Mouse (Mus musculus) forebrain, embryonic 13.5 days (tissue): ENCODE measurements around the gene Slc6a6. TPM values are rescaled to one million over a fixed set of nuclear protein-coding genes. Genes with fewer than 3 reads are reported as not detected.

Experiments
- ATAC-seq: fragments of 200-750 bp; cut with Nextera tagmentation; 2 replicates; pipeline ENCODE4 v1.8.0; 2017
- H3K27ac ChIP-seq: fragments of 300-500 bp; sonication (generic); 2 replicates; pipeline ENCODE4 v1.5.1; 2015; ENCODE audit warnings: inconsistent platforms, mild to moderate bottlenecking, moderate library complexity
- H3K27me3 ChIP-seq: fragments of 300-500 bp; sonication (generic); 2 replicates; pipeline ENCODE4 v1.6.1; 2015; ENCODE audit warnings: mild to moderate bottlenecking, inconsistent platforms
- H3K36me3 ChIP-seq: fragments of 300-500 bp; sonication (generic); 2 replicates; pipeline ENCODE4 v1.6.1; 2015; ENCODE audit warnings: mild to moderate bottlenecking, inconsistent platforms; ENCODE audit not compliant: poor library complexity, severe bottlenecking
- H3K4me1 ChIP-seq: fragments of 300-500 bp; sonication (generic); 2 replicates; pipeline ENCODE4 v1.6.1; 2015; ENCODE audit warnings: inconsistent platforms
- H3K4me2 ChIP-seq: fragments of 300-500 bp; sonication (generic); 2 replicates; pipeline ENCODE4 v1.6.1; 2015; ENCODE audit warnings: inconsistent platforms, mild to moderate bottlenecking, moderate library complexity
- H3K4me3 ChIP-seq: fragments of 300-500 bp; sonication (generic); 2 replicates; pipeline ENCODE4 v1.5.1; 2015; ENCODE audit warnings: mild to moderate bottlenecking, inconsistent platforms
- H3K9ac ChIP-seq: fragments of 300-500 bp; sonication (generic); 2 replicates; pipeline ENCODE4 v1.6.1; 2015; ENCODE audit warnings: mild to moderate bottlenecking, inconsistent platforms
- H3K9me3 ChIP-seq: fragments of 300-500 bp; sonication (generic); replicated peaks from 2 replicates; pipeline ENCODE4 v1.6.1; 2016; ENCODE audit warnings: inconsistent platforms
- WGBS: fragments of 180-500 bp; shearing (Covaris S2); methylation state at CpG from one replicate; pipeline ENCODE4 v1.1.7; 2015; 5-methylcytosine and 5-hydroxymethylcytosine counted together
- polyA plus RNA-seq: library from polyadenylated mRNA; unstranded; fragments of >200 nt; fragmentation: Nextera tagmentation; extraction: Ambion mirVana; gene quantifications from 2 replicates; pipeline ENCODE4 v1.2.1, GENCODE M21; 2015

The Slc6a6 gene
- polyA plus RNA-seq, 1 experiment from 2014 or later, result 68.2 TPM

- H3K4me2 ChIP-seq, result no peak overlapping the region
- no peak for ATAC-seq
- H3K9me3 ChIP-seq, result 0 out of 2 replicates have a peak, but pooled peaks cover 4% of the 10 kb centered on the region
- WGBS, result 90% methylated on average over 8 of the region's 8 CpGs
- no peak overlapping the region for H3K9ac ChIP-seq
- no peak overlapping the region for H3K4me3 ChIP-seq
- H3K36me3 ChIP-seq, result no peaks in the 10 kb centered on the region
- H3K27me3 ChIP-seq, result no peaks in the 10 kb centered on the region
- H3K27ac ChIP-seq, result no peak overlapping the region
- H3K4me1 ChIP-seq, result no peaks in the 10 kb centered on the region
These were observed 83.7 kb downstream of the Slc6a6 start for GRCm38 (mm10) chr6:91767550-91767949.

DNA sequence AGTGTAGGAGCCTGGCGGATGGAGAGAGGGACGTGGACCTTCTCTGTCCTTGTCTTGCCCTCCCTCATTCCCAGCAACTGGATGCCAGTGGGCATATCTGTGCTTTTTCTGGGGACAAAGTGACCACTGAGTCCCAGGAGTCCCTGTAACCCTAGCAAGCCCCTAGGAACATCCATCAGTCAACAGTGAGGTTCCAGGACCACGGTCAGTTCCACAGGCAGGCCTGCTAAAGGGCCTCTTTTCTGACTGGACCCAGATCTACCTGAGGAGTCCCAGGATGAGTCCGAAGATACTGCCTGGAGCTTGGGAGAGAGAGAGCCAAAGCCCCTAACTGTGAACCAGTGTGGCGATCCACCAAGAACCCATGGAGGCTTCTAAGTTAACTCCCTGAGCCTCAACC, 90.1 kb downstream of the Slc6a6 start:
- Histone ChIP-seq H3K9me3 (0 out of 2 replicates have a peak, but pooled peaks cover 4% of the 10 kb centered on the region), H3K9ac (no peak overlapping the region), H3K36me3 (no peaks in the 10 kb centered on the region), H3K4me1 (no peaks in the 10 kb centered on the region), H3K27me3 (no peaks in the 10 kb centered on the region), H3K4me3 (no peak overlapping the region), H3K27ac (no peak overlapping the region), H3K4me2 (no peak overlapping the region)
- WGBS, result 85% methylated on average over 5 of the region's 5 CpGs
- ATAC-seq, result no peak

- no peaks in the 10 kb centered on the region for H3K4me1 ChIP-seq
- 16% methylated on average over 9 of the region's 9 CpGs for WGBS
These were observed 92.7 kb downstream of the Slc6a6 start for GRCm38 (mm10) chr6:91776543-91776942.

GRCm38 (mm10) chr6:91779206-91779605, 95.4 kb downstream of the Slc6a6 start:
- Histone ChIP-seq H3K4me3 (no peak overlapping the region), H3K36me3 (no peaks in the 10 kb centered on the region), H3K4me2 (no peak overlapping the region), H3K9me3 (no peaks in the 10 kb centered on the region), H3K9ac (no peak overlapping the region), H3K27ac (no peak overlapping the region), H3K4me1 (no peaks in the 10 kb centered on the region), H3K27me3 (no peaks in the 10 kb centered on the region)
- WGBS, result 76% methylated on average over 8 of the region's 9 CpGs
- ATAC-seq, result no peak

More at GRCm38 (mm10) chr6:91776543-91776942, 92.7 kb downstream of the Slc6a6 start:
- H3K9ac ChIP-seq, result no peak overlapping the region
- H3K9me3 ChIP-seq, result no peaks in the 10 kb centered on the region
- H3K4me3 ChIP-seq, result no peak overlapping the region
- no peak overlapping the region for H3K4me2 ChIP-seq
- H3K27ac ChIP-seq, result no peak overlapping the region
- no peaks in the 10 kb centered on the region for H3K36me3 ChIP-seq
- no peaks in the 10 kb centered on the region for H3K27me3 ChIP-seq
- ATAC-seq, result peak; percentile 85

- H3K27me3 ChIP-seq, result no peaks in the 10 kb centered on the region
- H3K27ac ChIP-seq, result no peak overlapping the region
- H3K4me1 ChIP-seq, result no peaks in the 10 kb centered on the region
- H3K9ac ChIP-seq, result no peak overlapping the region
- no peaks in the 10 kb centered on the region for H3K36me3 ChIP-seq
- H3K4me2 ChIP-seq, result no peak overlapping the region
- WGBS, result 82% methylated on average over 3 of the region's 3 CpGs
- H3K4me3 ChIP-seq, result no peak overlapping the region
- H3K9me3 ChIP-seq, result no peaks in the 10 kb centered on the region
- no peak for ATAC-seq
These were observed 101.2 kb downstream of the Slc6a6 start for GRCm38 (mm10) chr6:91785018-91785417.

- no peak overlapping the region for H3K9ac ChIP-seq
- no peaks in the 10 kb centered on the region for H3K27me3 ChIP-seq
- ATAC-seq, result no peak
- H3K4me1 ChIP-seq, result 0 out of 2 replicates have a peak, but pooled peaks cover 5% of the 10 kb centered on the region
- H3K27ac ChIP-seq, result no peak overlapping the region
- no peaks in the 10 kb centered on the region for H3K36me3 ChIP-seq
- H3K4me2 ChIP-seq, result no peak overlapping the region
- WGBS, result 87% methylated on average over 9 of the region's 9 CpGs
- no peaks in the 10 kb centered on the region for H3K9me3 ChIP-seq
- no peak overlapping the region for H3K4me3 ChIP-seq
These were observed 104.5 kb downstream of the Slc6a6 start for GRCm38 (mm10) chr6:91788311-91788798.

DNA sequence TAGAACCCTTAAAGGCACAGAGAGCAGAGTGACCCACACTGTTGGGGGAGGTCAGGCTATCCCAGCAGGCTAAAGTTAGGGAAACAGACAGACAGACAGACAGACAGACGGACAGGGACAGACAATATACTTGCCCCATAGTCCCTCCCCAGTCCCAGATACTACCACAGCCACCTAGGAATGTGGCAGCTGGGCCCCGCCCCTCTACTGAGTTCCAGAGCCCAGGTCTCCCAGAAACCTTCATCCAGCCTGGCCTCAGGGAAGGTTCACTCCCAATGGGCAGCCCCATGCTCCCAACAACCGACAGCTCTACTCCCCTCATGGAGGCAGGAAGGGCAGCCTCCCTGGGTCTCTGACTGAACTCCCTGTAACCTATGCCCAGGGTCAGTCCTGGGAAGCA, 111.8 kb downstream of the Slc6a6 start:
- ATAC-seq, result no peak
- H3K9ac ChIP-seq, result no peak overlapping the region
- H3K27ac ChIP-seq, result no peak overlapping the region
- no peak overlapping the region for H3K4me3 ChIP-seq
- H3K36me3 ChIP-seq, result no peaks in the 10 kb centered on the region
- no peaks in the 10 kb centered on the region for H3K27me3 ChIP-seq
- WGBS, result 66% methylated on average over 3 of the region's 3 CpGs
- H3K4me1 ChIP-seq, result peaks cover 8% of the 10 kb centered on the region; the same call in 1 of the 2 replicates
- H3K9me3 ChIP-seq, result no peaks in the 10 kb centered on the region
- no peak overlapping the region for H3K4me2 ChIP-seq

- peaks cover 5% of the 10 kb centered on the region; the same call in 1 of the 2 replicates for H3K4me1 ChIP-seq
- no peak overlapping the region for H3K27ac ChIP-seq
- no peak for ATAC-seq
- WGBS, result 67% methylated on average over 9 of the region's 9 CpGs
- no peaks in the 10 kb centered on the region for H3K27me3 ChIP-seq
- no peak overlapping the region for H3K4me3 ChIP-seq
- H3K4me2 ChIP-seq, result no peak overlapping the region
- H3K36me3 ChIP-seq, result no peaks in the 10 kb centered on the region
- H3K9me3 ChIP-seq, result no peaks in the 10 kb centered on the region
- H3K9ac ChIP-seq, result no peak overlapping the region
These were observed 112.2 kb downstream of the Slc6a6 start for GRCm38 (mm10) chr6:91796064-91796463.

GRCm38 (mm10) chr6:91796736-91797135, 112.9 kb downstream of the Slc6a6 start:
- WGBS, result 90% methylated on average over 4 of the region's 4 CpGs
- Histone ChIP-seq H3K4me3 (no peak overlapping the region), H3K27me3 (no peaks in the 10 kb centered on the region), H3K9ac (no peak overlapping the region), H3K4me1 (peaks cover 3% of the 10 kb centered on the region; the same call in 1 of the 2 replicates), H3K9me3 (no peaks in the 10 kb centered on the region), H3K36me3 (no peaks in the 10 kb centered on the region), H3K4me2 (no peak overlapping the region), H3K27ac (no peak overlapping the region)
- no peak for ATAC-seq

GRCm38 (mm10) chr6:91798496-91798895, 114.6 kb downstream of the Slc6a6 start:
- Histone ChIP-seq H3K4me1 (peaks cover 3% of the 10 kb centered on the region; the same call in 1 of the 2 replicates), H3K27me3 (no peaks in the 10 kb centered on the region), H3K9me3 (no peaks in the 10 kb centered on the region), H3K27ac (no peak overlapping the region), H3K9ac (no peak overlapping the region), H3K4me3 (no peak overlapping the region), H3K36me3 (no peaks in the 10 kb centered on the region), H3K4me2 (no peak overlapping the region)
- WGBS, result 79% methylated on average over 12 of the region's 12 CpGs
- ATAC-seq, result no peak

DNA sequence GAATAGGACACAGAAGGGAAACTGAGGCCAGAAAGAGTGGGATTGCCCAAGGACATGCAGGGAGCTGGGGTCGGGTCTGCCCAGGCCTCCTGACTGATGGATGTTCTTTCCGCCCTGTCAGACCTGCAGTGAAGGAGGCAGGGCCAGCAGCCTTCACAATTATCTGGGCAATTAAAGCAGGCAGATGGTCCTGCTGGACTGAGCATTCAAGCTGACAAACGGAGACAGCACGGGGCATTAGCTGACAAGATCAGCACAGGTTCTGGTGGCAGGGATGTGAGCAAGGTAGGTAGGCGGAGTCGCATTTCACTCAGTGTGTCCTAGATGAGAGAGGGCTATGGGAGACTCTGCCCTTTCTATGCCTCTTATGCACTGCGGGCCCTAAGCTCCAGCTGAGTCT, 120.3 kb downstream of the Slc6a6 start:
- WGBS, result 57% methylated on average over 7 of the region's 7 CpGs

DNA sequence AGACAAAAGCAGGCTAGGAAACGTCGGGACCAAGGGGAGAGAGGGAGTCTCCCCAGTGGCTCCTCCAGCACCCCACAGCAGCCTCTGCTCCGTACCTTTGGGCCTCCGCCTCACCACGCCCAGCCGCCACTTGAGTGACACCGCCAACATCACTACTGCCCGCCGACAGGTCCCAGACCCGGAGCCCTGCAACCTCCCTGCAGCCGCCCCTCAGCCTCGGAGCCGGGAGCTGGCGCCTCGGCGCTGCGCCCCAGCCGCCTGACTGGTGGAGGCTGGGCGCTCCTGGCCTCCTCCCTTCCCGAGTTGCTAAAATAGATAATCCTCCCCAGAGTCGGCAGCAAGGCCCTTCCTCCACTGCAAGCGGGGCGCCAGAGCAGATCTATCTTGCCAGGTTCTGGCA, 123.3 kb downstream of the Slc6a6 start:
- Histone ChIP-seq H3K4me3 (peak overlapping the region; percentile 32), H3K27me3 (peaks cover 32% of the 10 kb centered on the region), H3K36me3 (no peaks in the 10 kb centered on the region), H3K27ac (no peak overlapping the region), H3K4me2 (peak overlapping the region; percentile 57), H3K9me3 (no peaks in the 10 kb centered on the region), H3K4me1 (peaks cover 14% of the 10 kb centered on the region), H3K9ac (peak overlapping the region; percentile 53)
- ATAC-seq, result peak; percentile 70; the same call in 1 of the 2 replicates
- 2% methylated on average over 21 of the region's 23 CpGs for WGBS

More for the DNA sequence above, 120.3 kb downstream of the Slc6a6 start:
- no peaks in the 10 kb centered on the region for H3K36me3 ChIP-seq
- no peak overlapping the region for H3K27ac ChIP-seq
- peaks cover 32% of the 10 kb centered on the region for H3K27me3 ChIP-seq
- no peak overlapping the region for H3K9ac ChIP-seq
- no peaks in the 10 kb centered on the region for H3K9me3 ChIP-seq
- ATAC-seq, result no peak
- H3K4me1 ChIP-seq, result peaks cover 14% of the 10 kb centered on the region
- H3K4me3 ChIP-seq, result no peak overlapping the region
- H3K4me2 ChIP-seq, result no peak overlapping the region

DNA sequence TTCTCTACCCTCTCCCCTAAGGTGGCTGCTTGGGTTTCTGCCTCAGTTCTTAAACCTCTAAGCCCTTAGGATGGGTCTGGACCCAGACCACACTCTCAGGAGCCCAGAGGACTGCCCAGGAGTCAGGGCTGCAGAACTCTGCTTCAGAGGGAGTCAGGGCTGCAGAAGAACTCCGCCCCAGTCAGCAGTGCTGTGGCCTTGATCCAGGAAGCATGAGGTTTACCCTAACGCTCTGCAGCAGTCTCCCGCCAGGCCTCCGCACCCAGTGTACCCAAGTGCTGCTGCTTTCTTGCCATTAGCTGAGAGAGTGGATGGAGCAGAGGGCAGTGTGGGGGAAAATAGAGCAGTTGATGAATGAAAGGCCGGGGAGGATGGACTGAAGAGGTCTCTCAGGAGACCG, 124.2 kb downstream of the Slc6a6 start:
- Histone ChIP-seq H3K36me3 (no peaks in the 10 kb centered on the region), H3K27ac (no peak overlapping the region), H3K4me2 (no peak overlapping the region), H3K4me3 (no peak overlapping the region), H3K9me3 (no peaks in the 10 kb centered on the region), H3K27me3 (peaks cover 32% of the 10 kb centered on the region), H3K4me1 (peaks cover 14% of the 10 kb centered on the region), H3K9ac (peak overlapping the region; percentile 4; the same call in 1 of the 2 replicates)
- ATAC-seq, result no peak
- 67% methylated on average over 6 of the region's 6 CpGs for WGBS
